Mouse (Mus musculus): Measurements from ENCODE around the gene Rab25. TPM values are rescaled to one million over a fixed set of nuclear protein-coding genes. Genes with fewer than 3 reads are reported as not detected.

The Rab25 gene
- total and polyA plus RNA-seq, 3 experiments = 0.96 to 1.9 TPM; not detected in 1

- H3K36me3 ChIP-seq (ENCODE audit: control insufficient read depth in 1 of 2, insufficient read depth in 2 of 2, low read length in 2 of 2) = peaks cover 2 to 3% of the 10 kb centered on the region in 2 experiments; a peak in 3 of 4 replicates
- no peak for TF ChIP-seq NELFE (IDR thresholded peaks at IDR 0.05; ENCODE audit: low read depth, low read length)
- no peak for TF ChIP-seq MAFK (IDR thresholded peaks at IDR 0.05; ENCODE audit: borderline replicate concordance, low read depth, low read length)
- no peak for TF ChIP-seq BHLHE40 (IDR thresholded peaks at IDR 0.05; ENCODE audit: borderline replicate concordance, low read depth, low read length)
- no peak for TF ChIP-seq CHD1 (IDR thresholded peaks at IDR 0.05; ENCODE audit: low read depth, low read length)
- no peak for TF ChIP-seq ETS1 (IDR thresholded peaks at IDR 0.05; ENCODE audit: low read depth, low read length)
- TF ChIP-seq MEF2A (IDR thresholded peaks at IDR 0.05; ENCODE audit: extremely low read depth, insufficient replicate concordance, low read depth, low read length, poor library complexity, severe bottlenecking) = no peak
- TF ChIP-seq CTCF (IDR thresholded peaks at IDR 0.05 in 2 of 3, conservative IDR thresholded peaks at IDR 0.05 in 1 of 3; ENCODE audit: control insufficient read depth in 1 of 3, insufficient read depth in 1 of 3, low read depth in 2 of 3, low read length in 3 of 3, poor library complexity in 1 of 3, severe bottlenecking in 1 of 3) = no peak
- TF ChIP-seq POLR2A (IDR thresholded peaks at IDR 0.05; ENCODE audit: control insufficient read depth in 1 of 2, insufficient read depth in 1 of 2, low read depth in 1 of 2, low read length in 2 of 2, poor library complexity in 1 of 2) = no peak
- TF ChIP-seq SIN3A (IDR thresholded peaks at IDR 0.05; ENCODE audit: low read length) = no peak
- no peak for TF ChIP-seq MYB (IDR thresholded peaks at IDR 0.05; ENCODE audit: low read depth, low read length)
- no peak for TF ChIP-seq TAL1 (IDR thresholded peaks at IDR 0.05; ENCODE audit: low read length)
- TF ChIP-seq POLR2AphosphoS2 (IDR thresholded peaks at IDR 0.05; ENCODE audit: low read length) = no peak
- TF ChIP-seq ZNF384 (IDR thresholded peaks at IDR 0.05; ENCODE audit: low read depth, low read length) = no peak
- no peak for TF ChIP-seq USF1 (IDR thresholded peaks at IDR 0.05; ENCODE audit: low read depth, low read length)
- TF ChIP-seq POLR2AphosphoS5 (IDR thresholded peaks at IDR 0.05; ENCODE audit: borderline replicate concordance, low read depth, low read length) = no peak
- TF ChIP-seq JUND (IDR thresholded peaks at IDR 0.05; ENCODE audit: low read depth, low read length) = no peak
- TF ChIP-seq KAT2A (conservative IDR thresholded peaks at IDR 0.05; ENCODE audit: low read depth, low read length) = no peak
- TF ChIP-seq GATA1 (IDR thresholded peaks at IDR 0.05; ENCODE audit: low read depth, low read length) = no peak
- no peaks in the 10 kb centered on the region for H3K27me3 ChIP-seq (ENCODE audit: control insufficient read depth in 1 of 2, insufficient read depth in 2 of 2, low read length in 2 of 2)
- no peak for DNase-seq (ENCODE audit: low read depth, low spot score)
- H3K4me1 ChIP-seq (ENCODE audit: control insufficient read depth in 1 of 2, insufficient read depth in 2 of 2, low read length in 2 of 2) = peaks cover 0 to 7% of the 10 kb centered on the region in 2 experiments; a peak in 2 of 4 replicates
- no peaks in the 10 kb centered on the region for H3K79me2 ChIP-seq (ENCODE audit: control insufficient read depth, insufficient read depth, low read length, poor library complexity)
- no peaks in the 10 kb centered on the region for H3K9me3 ChIP-seq (replicated peaks; ENCODE audit: insufficient read depth, low read length)
- H3K9ac ChIP-seq (ENCODE audit: control insufficient read depth, low read depth, low read length, poor library complexity, severe bottlenecking) = no peak overlapping the region
- H3K4me3 ChIP-seq (ENCODE audit: control insufficient read depth in 1 of 2, insufficient read depth in 1 of 2, low read depth in 2 of 2, low read length in 2 of 2) = no peak overlapping the region
- H3K27ac ChIP-seq (ENCODE audit: control insufficient read depth, low read depth, low read length) = no peak overlapping the region
Observed at GRCm38 (mm10) chr3:88573810-88574209, 25.7 kb upstream of the Rab25 start.

- no peaks in the 10 kb centered on the region for H3K9me3 ChIP-seq (replicated peaks; ENCODE audit: insufficient read depth, low read length)
- no peak overlapping the region for H3K9ac ChIP-seq (ENCODE audit: control insufficient read depth, low read depth, low read length, poor library complexity, severe bottlenecking)
- no peaks in the 10 kb centered on the region for H3K79me2 ChIP-seq (ENCODE audit: control insufficient read depth, insufficient read depth, low read length, poor library complexity)
- no peak for TF ChIP-seq MAZ (IDR thresholded peaks at IDR 0.05; ENCODE audit: low read depth, low read length)
- no peak for TF ChIP-seq POLR2A (IDR thresholded peaks at IDR 0.05; ENCODE audit: control insufficient read depth in 1 of 2, insufficient read depth in 1 of 2, low read depth in 1 of 2, low read length in 2 of 2, poor library complexity in 1 of 2)
- no peak for TF ChIP-seq MAX (IDR thresholded peaks at IDR 0.05; ENCODE audit: low read length)
- TF ChIP-seq MYB (IDR thresholded peaks at IDR 0.05; ENCODE audit: low read depth, low read length) = no peak
- TF ChIP-seq TCF12 (IDR thresholded peaks at IDR 0.05; ENCODE audit: low read depth, low read length) = no peak
- no peak for TF ChIP-seq SIN3A (IDR thresholded peaks at IDR 0.05; ENCODE audit: low read length)
- no peak for TF ChIP-seq GATA1 (IDR thresholded peaks at IDR 0.05; ENCODE audit: low read depth, low read length)
- TF ChIP-seq ELF1 (IDR thresholded peaks at IDR 0.05; ENCODE audit: low read depth, low read length) = no peak
- TF ChIP-seq USF2 (IDR thresholded peaks at IDR 0.05; ENCODE audit: borderline replicate concordance in 1 of 2, insufficient read depth in 1 of 2, low read depth in 1 of 2, low read length in 2 of 2) = no peak
- TF ChIP-seq HCFC1 (IDR thresholded peaks at IDR 0.05; ENCODE audit: low read depth, low read length) = no peak
- H3K36me3 ChIP-seq (ENCODE audit: control insufficient read depth in 1 of 2, insufficient read depth in 2 of 2, low read length in 2 of 2) = peaks cover 0 to 7% of the 10 kb centered on the region in 2 experiments; a peak in 2 of 4 replicates
- H3K27me3 ChIP-seq (ENCODE audit: control insufficient read depth in 1 of 2, insufficient read depth in 2 of 2, low read length in 2 of 2) = no peaks in the 10 kb centered on the region
- H3K4me1 ChIP-seq (ENCODE audit: control insufficient read depth in 1 of 2, insufficient read depth in 2 of 2, low read length in 2 of 2) = no peaks in the 10 kb centered on the region
- no peak overlapping the region for H3K27ac ChIP-seq (ENCODE audit: control insufficient read depth, low read depth, low read length)
- no peak for DNase-seq (ENCODE audit: low read depth, low spot score)
- no peak overlapping the region for H3K4me3 ChIP-seq (ENCODE audit: control insufficient read depth in 1 of 2, insufficient read depth in 1 of 2, low read depth in 2 of 2, low read length in 2 of 2)
Observed at GRCm38 (mm10) chr3:88572835-88573234, 24.7 kb upstream of the Rab25 start.
